Comparison of ENCODE assay signal across 8 mouse cellular contexts in genomic region chr17:56583611-56584256, GRCm38 (mm10). TPM values are rescaled to one million over a fixed set of nuclear protein-coding genes. Genes with fewer than 3 reads are reported as not detected.
DNase-seq lines count a peak whose midpoint lies in the region; ATAC-seq and TF ChIP-seq lines count a peak whose summit lies in the region.

No protein-coding gene starts in this region.

- H3K27me3 ChIP-seq in forebrain, embryonic 16.5 days (replicated peaks; ENCODE audit: control insufficient read depth, insufficient read depth, low read length) = no peaks in the 10 kb centered on the region
- H3K27me3 ChIP-seq in hindbrain, embryonic 13.5 days = no peaks in the 10 kb centered on the region
- no peaks in the 10 kb centered on the region for H3K27me3 ChIP-seq in limb, embryonic 15.5 days
- no peaks in the 10 kb centered on the region for H3K27me3 ChIP-seq in midbrain, postnatal 0 days (ENCODE audit: insufficient read depth, low read length)

- TF ChIP-seq CTCF in midbrain, postnatal 0 days (IDR thresholded peaks at IDR 0.05) = no peak

- WGBS in forebrain, embryonic 16.5 days = 4% methylated on average over 31 of the region's 33 CpGs
- 6% methylated on average over 31 of the region's 33 CpGs for WGBS in hindbrain, embryonic 13.5 days
- 2% methylated on average over 33 of the region's 33 CpGs for WGBS in limb, embryonic 15.5 days
- WGBS in midbrain, postnatal 0 days = 4% methylated on average over 31 of the region's 33 CpGs

- peak overlapping the region; percentile 89 for H3K27ac ChIP-seq in brown adipose tissue, adult 24 weeks (replicated peaks; ENCODE audit: low read depth, low read length)
- peak overlapping the region; percentile 95 for H3K27ac ChIP-seq in forebrain, embryonic 16.5 days (ENCODE audit: low read length)
- H3K27ac ChIP-seq in hindbrain, embryonic 13.5 days = peak overlapping the region; percentile 96
- peak overlapping the region; percentile 96 for H3K27ac ChIP-seq in limb, embryonic 15.5 days
- peak overlapping the region; percentile 87 for H3K27ac ChIP-seq in midbrain, postnatal 0 days (ENCODE audit: low read depth, low read length)

- H3K9ac ChIP-seq in forebrain, embryonic 16.5 days (replicated peaks; ENCODE audit: low read depth, low read length) = peak overlapping the region; percentile 86
- H3K9ac ChIP-seq in hindbrain, embryonic 13.5 days = peak overlapping the region; percentile 88
- peak overlapping the region; percentile 88 for H3K9ac ChIP-seq in limb, embryonic 15.5 days
- peak overlapping the region; percentile 61 for H3K9ac ChIP-seq in midbrain, postnatal 0 days (replicated peaks; ENCODE audit: low read length, poor library complexity, severe bottlenecking)

- H3K4me3 ChIP-seq in brown adipose tissue, adult 24 weeks (ENCODE audit: insufficient read depth, low read depth, low read length) = peak overlapping the region; percentile 81
- H3K4me3 ChIP-seq in forebrain, embryonic 16.5 days (replicated peaks; ENCODE audit: low read length) = peak overlapping the region; percentile 87
- H3K4me3 ChIP-seq in hindbrain, embryonic 13.5 days = peak overlapping the region; percentile 85
- H3K4me3 ChIP-seq in limb, embryonic 15.5 days = peak overlapping the region; percentile 95
- peak overlapping the region; percentile 52 for H3K4me3 ChIP-seq in midbrain, postnatal 0 days (ENCODE audit: low read depth, low read length)

- peak overlapping the region; percentile 96 for H3K4me2 ChIP-seq in forebrain, embryonic 16.5 days (ENCODE audit: low read length)
- H3K4me2 ChIP-seq in hindbrain, embryonic 13.5 days = peak overlapping the region; percentile 97
- peak overlapping the region; percentile 77 for H3K4me2 ChIP-seq in limb, embryonic 15.5 days
- H3K4me2 ChIP-seq in midbrain, postnatal 0 days (ENCODE audit: low read depth, low read length, poor library complexity, severe bottlenecking) = peak overlapping the region; percentile 76

- H3K9me3 ChIP-seq in forebrain, embryonic 16.5 days (ENCODE audit: control insufficient read depth, low read length) = no peaks in the 10 kb centered on the region
- no peaks in the 10 kb centered on the region for H3K9me3 ChIP-seq in hindbrain, embryonic 13.5 days
- H3K9me3 ChIP-seq in limb, embryonic 15.5 days = no peaks in the 10 kb centered on the region
- H3K9me3 ChIP-seq in midbrain, postnatal 0 days (ENCODE audit: low read length) = no peaks in the 10 kb centered on the region

- H3K36me3 ChIP-seq in forebrain, embryonic 16.5 days (ENCODE audit: control insufficient read depth, insufficient read depth) = peaks cover 9% of the 10 kb centered on the region
- H3K36me3 ChIP-seq in hindbrain, embryonic 13.5 days = peaks cover 61% of the 10 kb centered on the region
- H3K36me3 ChIP-seq in limb, embryonic 15.5 days = peaks cover 57% of the 10 kb centered on the region
- peaks cover 21% of the 10 kb centered on the region for H3K36me3 ChIP-seq in midbrain, postnatal 0 days (ENCODE audit: insufficient read depth, low read length)

- peak; percentile 32 for DNase-seq in right cerebral cortex, postnatal 25 days
- no peak for DNase-seq in right cerebral cortex, adult 2 months (ENCODE audit: low spot score in 2 of 2)
- no peak for DNase-seq in midbrain, postnatal 0 days (ENCODE audit: low spot score)

- no peak for ATAC-seq in forebrain, embryonic 16.5 days
- ATAC-seq in hindbrain, embryonic 13.5 days (ENCODE audit: low FRiP score) = peak; percentile 0; the same call in 1 of the 2 replicates
- no peak for ATAC-seq in limb, embryonic 15.5 days (ENCODE audit: insufficient number of reproducible peaks, low FRiP score, low TSS enrichment, low read depth)
- no peak for ATAC-seq in midbrain, postnatal 0 days (ENCODE audit: low FRiP score)
- no peak for ATAC-seq in frontal cortex, adult (ENCODE audit: low TSS enrichment)

- peaks cover 16% of the 10 kb centered on the region for H3K4me1 ChIP-seq in brown adipose tissue, adult 24 weeks (ENCODE audit: control insufficient read depth, insufficient read depth, insufficient read length, low read length)
- H3K4me1 ChIP-seq in forebrain, embryonic 16.5 days (replicated peaks; ENCODE audit: control insufficient read depth, insufficient read depth, low read length) = peaks cover 50% of the 10 kb centered on the region
- H3K4me1 ChIP-seq in hindbrain, embryonic 13.5 days (replicated peaks) = peaks cover 62% of the 10 kb centered on the region
- peaks cover 48% of the 10 kb centered on the region for H3K4me1 ChIP-seq in limb, embryonic 15.5 days
- H3K4me1 ChIP-seq in midbrain, postnatal 0 days (ENCODE audit: insufficient read depth, low read length) = peaks cover 26% of the 10 kb centered on the region

RNA-seq across cellular contexts. Expression of gene Safb2, which starts 0.7 kb away (rescaled TPM):
- 29.9 and 46.1 TPM in 2 replicates for polyA plus RNA-seq in brown adipose tissue, adult 24 weeks (2012; ENCODE audit: insufficient read depth, insufficient read length, missing spikeins)
- polyA plus RNA-seq in forebrain, embryonic 16.5 days (2015; fragmentation: Nextera tagmentation; extraction: Ambion mirVana) = 72.9 and 85.4 TPM in 2 replicates
- polyA plus RNA-seq in hindbrain, embryonic 13.5 days (2015; fragmentation: Nextera tagmentation; extraction: Ambion mirVana) = 76.1 and 76.2 TPM in 2 replicates
- 74.5 and 75.6 TPM in 2 replicates for polyA plus RNA-seq in limb, embryonic 15.5 days (2015; fragmentation: Nextera tagmentation; extraction: Ambion mirVana)
- total RNA-seq in midbrain, postnatal 0 days (2014; rRNA removed) = 30.7 and 45.2 TPM in 2 replicates
- polyA plus RNA-seq in midbrain, postnatal 0 days (2015; fragmentation: Nextera tagmentation; extraction: Ambion mirVana) = 42.1 and 48.9 TPM in 2 replicates

RNA-seq across cellular contexts. Expression of gene Safb, which starts 0.9 kb away (rescaled TPM):
- 38.6 and 51.6 TPM in 2 replicates for polyA plus RNA-seq in brown adipose tissue, adult 24 weeks (2012; ENCODE audit: insufficient read depth, insufficient read length, missing spikeins)
- polyA plus RNA-seq in forebrain, embryonic 16.5 days (2015; fragmentation: Nextera tagmentation; extraction: Ambion mirVana) = 121 and 133 TPM in 2 replicates
- 105 and 113 TPM in 2 replicates for polyA plus RNA-seq in hindbrain, embryonic 13.5 days (2015; fragmentation: Nextera tagmentation; extraction: Ambion mirVana)
- polyA plus RNA-seq in limb, embryonic 15.5 days (2015; fragmentation: Nextera tagmentation; extraction: Ambion mirVana) = 80.6 and 94.2 TPM in 2 replicates
- 56.1 and 56.4 TPM in 2 replicates for total RNA-seq in midbrain, postnatal 0 days (2014; rRNA removed)
- polyA plus RNA-seq in midbrain, postnatal 0 days (2015; fragmentation: Nextera tagmentation; extraction: Ambion mirVana) = 79.1 and 95.9 TPM in 2 replicates

RNA-seq across cellular contexts. Expression of gene 2410015M20Rik, which starts 25.8 kb away (rescaled TPM):
- 707 and 715 TPM in 2 replicates for polyA plus RNA-seq in brown adipose tissue, adult 24 weeks (2012; ENCODE audit: insufficient read depth, insufficient read length, missing spikeins)
- 167 and 179 TPM in 2 replicates for polyA plus RNA-seq in forebrain, embryonic 16.5 days (2015; fragmentation: Nextera tagmentation; extraction: Ambion mirVana)
- 204 and 212 TPM in 2 replicates for polyA plus RNA-seq in hindbrain, embryonic 13.5 days (2015; fragmentation: Nextera tagmentation; extraction: Ambion mirVana)
- polyA plus RNA-seq in limb, embryonic 15.5 days (2015; fragmentation: Nextera tagmentation; extraction: Ambion mirVana) = 257 and 269 TPM in 2 replicates
- 58.2 and 72.8 TPM in 2 replicates for total RNA-seq in midbrain, postnatal 0 days (2014; rRNA removed)
- 196 and 197 TPM in 2 replicates for polyA plus RNA-seq in midbrain, postnatal 0 days (2015; fragmentation: Nextera tagmentation; extraction: Ambion mirVana)

RNA-seq across cellular contexts. Expression of gene Rpl36, which starts 29.5 kb away (rescaled TPM):
- polyA plus RNA-seq in brown adipose tissue, adult 24 weeks (2012; ENCODE audit: insufficient read depth, insufficient read length, missing spikeins) = 638 and 747 TPM in 2 replicates
- polyA plus RNA-seq in forebrain, embryonic 16.5 days (2015; fragmentation: Nextera tagmentation; extraction: Ambion mirVana) = 921 and 1,031 TPM in 2 replicates
- 1,179 and 1,235 TPM in 2 replicates for polyA plus RNA-seq in hindbrain, embryonic 13.5 days (2015; fragmentation: Nextera tagmentation; extraction: Ambion mirVana)
- 1,472 and 1,900 TPM in 2 replicates for polyA plus RNA-seq in limb, embryonic 15.5 days (2015; fragmentation: Nextera tagmentation; extraction: Ambion mirVana)
- 606 and 1,008 TPM in 2 replicates for total RNA-seq in midbrain, postnatal 0 days (2014; rRNA removed)
- polyA plus RNA-seq in midbrain, postnatal 0 days (2015; fragmentation: Nextera tagmentation; extraction: Ambion mirVana) = 1,065 and 1,089 TPM in 2 replicates

RNA-seq across cellular contexts. Expression of gene Gm20219, which starts 29.5 kb away (rescaled TPM):
- polyA plus RNA-seq in brown adipose tissue, adult 24 weeks (2012; ENCODE audit: insufficient read depth, insufficient read length, missing spikeins) = not detected in 2 replicates
- polyA plus RNA-seq in forebrain, embryonic 16.5 days (2015; fragmentation: Nextera tagmentation; extraction: Ambion mirVana) = 0.51 and 0.92 TPM in 2 replicates
- polyA plus RNA-seq in hindbrain, embryonic 13.5 days (2015; fragmentation: Nextera tagmentation; extraction: Ambion mirVana) = 1.2 and 1.8 TPM in 2 replicates
- polyA plus RNA-seq in limb, embryonic 15.5 days (2015; fragmentation: Nextera tagmentation; extraction: Ambion mirVana) = 16.2 and 16.6 TPM in 2 replicates
- 0.22 TPM in 1 of 2 replicates, not detected in the other for total RNA-seq in midbrain, postnatal 0 days (2014; rRNA removed)
- polyA plus RNA-seq in midbrain, postnatal 0 days (2015; fragmentation: Nextera tagmentation; extraction: Ambion mirVana) = 0.26 and 0.56 TPM in 2 replicates
